Mouse (Mus musculus) liver, postnatal 0 days (tissue): ENCODE measurements around the gene Ctsj. TPM values are rescaled to one million over a fixed set of nuclear protein-coding genes. Genes with fewer than 3 reads are reported as not detected.
"Not testable (repeated sequence)": the region's sequence is repeated elsewhere in the genome, so short reads cannot be mapped to it uniquely, and the experiment has no call there.

Experiments used
- ATAC-seq: fragments of 200-750 bp; cut with Nextera tagmentation; 2 replicates; pipeline ENCODE4 v1.8.0; 2017; ENCODE audit warnings: mild to moderate bottlenecking, moderate library complexity
- DNase-seq: peaks from one replicate; pipeline ENCODE4 v3.0.0-alpha.2; 2016
- H3K27ac ChIP-seq: fragments of 300-500 bp; sonication (generic); 2 replicates; pipeline ENCODE4 v1.5.1; 2014; ENCODE audit warnings: antibody characterized with exemption, moderate library complexity, mild to moderate bottlenecking, low read depth
- H3K27me3 ChIP-seq: fragments of 300-500 bp; sonication (generic); 2 replicates; pipeline ENCODE4 v1.6.1; 2014; ENCODE audit warnings: low read length, control low read depth, mixed read lengths; ENCODE audit not compliant: insufficient read depth
- H3K36me3 ChIP-seq: fragments of 300-500 bp; sonication (generic); replicated peaks from 2 replicates; pipeline ENCODE4 v1.6.1; 2014; ENCODE audit warnings: mild to moderate bottlenecking, control low read depth, low read length, moderate library complexity, mixed read lengths; ENCODE audit not compliant: insufficient read depth
- H3K4me1 ChIP-seq: fragments of 300-500 bp; sonication (generic); 2 replicates; pipeline ENCODE4 v1.6.1; 2014; ENCODE audit warnings: antibody characterized with exemption, mild to moderate bottlenecking, control low read depth; ENCODE audit not compliant: insufficient read depth
- H3K4me2 ChIP-seq: fragments of 300-500 bp; sonication (generic); 2 replicates; pipeline ENCODE4 v1.6.1; 2014; ENCODE audit warnings: low read depth, mild to moderate bottlenecking, low read length, moderate library complexity, mixed read lengths
- H3K4me3 ChIP-seq: fragments of 300-500 bp; sonication (generic); 2 replicates; pipeline ENCODE4 v1.5.1; 2014; ENCODE audit warnings: low read depth, low read length
- H3K9ac ChIP-seq: fragments of 300-500 bp; sonication (generic); replicated peaks from 2 replicates; pipeline ENCODE4 v1.6.1; 2014; ENCODE audit warnings: mild to moderate bottlenecking, moderate library complexity
- H3K9me3 ChIP-seq: fragments of 300-500 bp; sonication (generic); 2 replicates; pipeline ENCODE4 v1.6.1; 2016; ENCODE audit warnings: mild to moderate bottlenecking, control low read depth, low read length, mixed read lengths
- CTCF ChIP-seq: sonication (generic); IDR thresholded peaks from 2 replicates; pipeline ENCODE4 v1.5.1; 2016; ENCODE audit warnings: antibody characterized with exemption, low read depth
- EP300 ChIP-seq: IDR thresholded peaks from 2 replicates; pipeline ENCODE4 v1.6.1; 2016; ENCODE audit warnings: antibody characterized with exemption, low read depth, mild to moderate bottlenecking
- WGBS: fragments of 180-500 bp; shearing (Covaris S2); extraction: QIAGEN DNeasy Blood & Tissue Kit; methylation state at CpG from one replicate; pipeline ENCODE4 v1.1.7; 2014; ENCODE audit not compliant: insufficient replicate concordance; 5-methylcytosine and 5-hydroxymethylcytosine counted together
- polyA plus RNA-seq: library from polyadenylated mRNA; unstranded; fragments of >200 nt; fragmentation: Nextera tagmentation; extraction: Ambion mirVana; gene quantifications from 2 replicates; pipeline ENCODE4 v1.2.1, GENCODE M21; 2015

Ctsj gene
- polyA plus RNA-seq, result 0.09 TPM in 1 of 2 replicates, not detected in the other

- ATAC-seq (no peak), DNase-seq (no peak)
- H3K9ac ChIP-seq, result no peak within 1 kb of the TSS
- H3K9me3 ChIP-seq, result no peaks in the 10 kb centered on the region
- H3K27ac ChIP-seq, result no peak within 1 kb of the TSS
- 65% methylated on average over 3 of the region's 3 CpGs for WGBS
- no peak within 1 kb of the TSS for H3K4me3 ChIP-seq
- H3K36me3 ChIP-seq, result no peaks in the 10 kb centered on the region
- H3K27me3 ChIP-seq, result no peaks in the 10 kb centered on the region
- TF ChIP-seq EP300 (no peak), CTCF (no peak)
- H3K4me1 ChIP-seq, result no peaks in the 10 kb centered on the region
- H3K4me2 ChIP-seq, result no peak within 1 kb of the TSS
Observed at GRCm38 (mm10) chr13:61005859-61006258, at the start of gene Ctsj. Gene Ctsj, minus strand, starts transcription at chr13:61005959.

GRCm38 (mm10) chr13:61040531-61040930 lies 34.8 kb upstream of the Ctsj start, which contains the start of gene Ctsq:
Gene Ctsq, minus strand, starts transcription at chr13:61040631.
- Histone ChIP-seq H3K27me3 (no peaks in the 10 kb centered on the region), H3K9ac (no peak within 1 kb of the TSS), H3K4me2 (no peak within 1 kb of the TSS), H3K9me3 (no peaks in the 10 kb centered on the region; the same call in 1 of the 2 replicates), H3K27ac (no peak within 1 kb of the TSS), H3K36me3 (no peaks in the 10 kb centered on the region), H3K4me1 (no peaks in the 10 kb centered on the region), H3K4me3 (no peak within 1 kb of the TSS)
- ATAC-seq (no peak), DNase-seq (no peak)
- TF ChIP-seq EP300 (no peak), CTCF (no peak)
- 48% methylated on average over 3 of the region's 3 CpGs for WGBS

GRCm38 (mm10) chr13:61022785-61023184 lies 17.0 kb upstream of the Ctsj start:
- H3K4me3 ChIP-seq, result no peak overlapping the region
- no peaks in the 10 kb centered on the region for H3K36me3 ChIP-seq
- 54% methylated on average over 3 of the region's 3 CpGs for WGBS
- ATAC-seq (no peak), DNase-seq (no peak)
- no peak overlapping the region for H3K4me2 ChIP-seq
- H3K4me1 ChIP-seq, result no peaks in the 10 kb centered on the region
- no peaks in the 10 kb centered on the region for H3K27me3 ChIP-seq
- TF ChIP-seq CTCF (no peak), EP300 (no peak)
- H3K9ac ChIP-seq, result no peak overlapping the region
- no peak overlapping the region for H3K27ac ChIP-seq
- no peaks in the 10 kb centered on the region for H3K9me3 ChIP-seq

GRCm38 (mm10) chr13:61021844-61022243 lies 16.1 kb upstream of the Ctsj start:
- no peak for ATAC-seq
- TF ChIP-seq CTCF (no peak), EP300 (no peak)
- Histone ChIP-seq H3K27ac (no peak overlapping the region), H3K36me3 (no peaks in the 10 kb centered on the region), H3K9me3 (no peaks in the 10 kb centered on the region), H3K4me3 (no peak overlapping the region), H3K4me2 (no peak overlapping the region), H3K27me3 (no peaks in the 10 kb centered on the region), H3K9ac (no peak overlapping the region), H3K4me1 (no peaks in the 10 kb centered on the region)
- WGBS, result 88% methylated on average over 5 of the region's 6 CpGs
- DNase-seq, result no peak

GRCm38 (mm10) chr13:61010171-61010570 lies 4.4 kb upstream of the Ctsj start:
- DNase-seq, result no peak
- 52% methylated on average over 4 of the region's 4 CpGs for WGBS
- H3K4me3 ChIP-seq, result no peak overlapping the region

GRCm38 (mm10) chr13:60997600-60997999 lies 8.2 kb downstream of the Ctsj start:
- no peak overlapping the region for H3K4me3 ChIP-seq
- DNase-seq (no peak), ATAC-seq (no peak)
- H3K9me3 ChIP-seq, result no peaks in the 10 kb centered on the region
- TF ChIP-seq CTCF (peak; percentile 30; the same call in 1 of the 2 replicates), EP300 (no peak)
- 30% methylated on average over 2 of the region's 2 CpGs for WGBS
- H3K4me1 ChIP-seq, result no peaks in the 10 kb centered on the region
- H3K27me3 ChIP-seq, result no peaks in the 10 kb centered on the region
- H3K9ac ChIP-seq, result no peak overlapping the region
- H3K4me2 ChIP-seq, result no peak overlapping the region
- H3K36me3 ChIP-seq, result no peaks in the 10 kb centered on the region
- no peak overlapping the region for H3K27ac ChIP-seq

More at GRCm38 (mm10) chr13:61010171-61010570, 4.4 kb upstream of the Ctsj start:
- Histone ChIP-seq H3K27me3 (no peaks in the 10 kb centered on the region), H3K27ac (no peak overlapping the region), H3K9ac (no peak overlapping the region), H3K4me1 (no peaks in the 10 kb centered on the region), H3K4me2 (no peak overlapping the region), H3K9me3 (no peaks in the 10 kb centered on the region), H3K36me3 (no peaks in the 10 kb centered on the region)
- ATAC-seq, result no peak
- no peak for TF ChIP-seq CTCF
- peak; percentile 20; the same call in 1 of the 2 replicates for TF ChIP-seq EP300

GRCm38 (mm10) chr13:60986915-60987314 lies 18.8 kb downstream of the Ctsj start:
- not testable (repeated sequence) for ATAC-seq, H3K9ac ChIP-seq, H3K4me3 ChIP-seq, H3K27ac ChIP-seq, H3K4me1 ChIP-seq, H3K4me2 ChIP-seq, DNase-seq, H3K9me3 ChIP-seq, H3K36me3 ChIP-seq, H3K27me3 ChIP-seq
- WGBS, result 71% methylated on average over 3 of the region's 5 CpGs
